Mouse (Mus musculus) midbrain, embryonic 14.5 days (tissue): ENCODE measurements at regions not wholly inside any gene's neighbourhood (a gene's known extent, or its start where the extent isn't known, plus 50 kb on each side); places are given as distances from the start of the nearest gene placed in this dataset.

Source experiments
- ATAC-seq: fragments of 200-750 bp; cut with Nextera tagmentation; 2 replicates; pipeline ENCODE4 v1.8.0; 2017; ENCODE audit warnings: moderate number of reproducible peaks, moderate library complexity; ENCODE audit not compliant: low FRiP score, low TSS enrichment
- DNase-seq: peaks from one replicate; pipeline ENCODE4 v3.0.0-alpha.2; 2015
- H3K27ac ChIP-seq: fragments of 300-500 bp; sonication (generic); replicated peaks from 2 replicates; pipeline ENCODE4 v1.5.1; 2014; ENCODE audit warnings: mild to moderate bottlenecking, low read depth, low read length, moderate library complexity
- H3K27me3 ChIP-seq: fragments of 300-500 bp; sonication (generic); 2 replicates; pipeline ENCODE4 v1.6.1; 2014; ENCODE audit warnings: low read length, control low read depth, mixed read lengths; ENCODE audit not compliant: control insufficient read depth, insufficient read depth
- H3K36me3 ChIP-seq: fragments of 300-500 bp; sonication (generic); 2 replicates; pipeline ENCODE4 v1.6.1; 2014; ENCODE audit warnings: low read length, control low read depth; ENCODE audit not compliant: control insufficient read depth, insufficient read depth
- H3K4me1 ChIP-seq: fragments of 300-500 bp; sonication (generic); 2 replicates; pipeline ENCODE4 v1.6.1; 2014; ENCODE audit warnings: mild to moderate bottlenecking, antibody characterized with exemption, low read length, control low read depth; ENCODE audit not compliant: control insufficient read depth, insufficient read depth
- H3K4me2 ChIP-seq: fragments of 300-500 bp; sonication (generic); 2 replicates; pipeline ENCODE4 v1.6.1; 2014; ENCODE audit warnings: mild to moderate bottlenecking, low read length, moderate library complexity
- H3K4me3 ChIP-seq: fragments of 300-500 bp; sonication (generic); replicated peaks from 2 replicates; pipeline ENCODE4 v1.5.1; 2014; ENCODE audit warnings: low read depth, low read length
- H3K9ac ChIP-seq: fragments of 300-500 bp; sonication (generic); replicated peaks from 2 replicates; pipeline ENCODE4 v1.6.1; 2014; ENCODE audit warnings: mild to moderate bottlenecking, low read length, moderate library complexity
- H3K9me3 ChIP-seq: fragments of 300-500 bp; sonication (generic); 2 replicates; pipeline ENCODE4 v1.6.1; 2016; ENCODE audit warnings: low read length, control low read depth, mixed read lengths; ENCODE audit not compliant: control insufficient read depth
- WGBS: fragments of 180-500 bp; shearing (Covaris S2); extraction: QIAGEN DNeasy Blood & Tissue Kit; methylation state at CpG from one replicate; pipeline ENCODE4 v1.1.7; 2014; 5-methylcytosine and 5-hydroxymethylcytosine counted together

- WGBS = 31% methylated on average over 20 of the region's 20 CpGs
- H3K27me3 ChIP-seq = no peaks in the 10 kb centered on the region
- peaks cover 7% of the 10 kb centered on the region; the same call in 1 of the 2 replicates for H3K4me1 ChIP-seq
- no peaks in the 10 kb centered on the region for H3K36me3 ChIP-seq
- H3K4me2 ChIP-seq = no peak overlapping the region
- ATAC-seq (no peak), DNase-seq (peak; percentile 58)
- no peaks in the 10 kb centered on the region for H3K9me3 ChIP-seq
- no peak overlapping the region for H3K4me3 ChIP-seq
- H3K27ac ChIP-seq = no peak overlapping the region
- 0 out of 2 replicates have a peak overlapping the region, but pooled peaks have one; percentile 3 for H3K9ac ChIP-seq
These were observed 98.4 kb upstream of the Ptpn1 start for GRCm38 (mm10) chr2:167833290-167833953.

GRCm38 (mm10) chr2:167831076-167832039, 100.5 kb upstream of the Ptpn1 start:
- no peak overlapping the region for H3K9ac ChIP-seq
- ATAC-seq (no peak), DNase-seq (no peak)
- no peak overlapping the region for H3K4me2 ChIP-seq
- no peak overlapping the region for H3K27ac ChIP-seq
- H3K4me1 ChIP-seq = peaks cover 7% of the 10 kb centered on the region; the same call in 1 of the 2 replicates
- no peaks in the 10 kb centered on the region for H3K36me3 ChIP-seq
- 85% methylated on average over 26 of the region's 26 CpGs for WGBS
- no peaks in the 10 kb centered on the region for H3K9me3 ChIP-seq
- no peaks in the 10 kb centered on the region for H3K27me3 ChIP-seq
- H3K4me3 ChIP-seq = no peak overlapping the region

GRCm38 (mm10) chr2:167828258-167828657, 103.6 kb upstream of the Ptpn1 start:
- DNase-seq (no peak), ATAC-seq (no peak)
- Histone ChIP-seq H3K4me2 (no peak overlapping the region), H3K9me3 (no peaks in the 10 kb centered on the region), H3K36me3 (no peaks in the 10 kb centered on the region), H3K4me3 (no peak overlapping the region), H3K9ac (no peak overlapping the region), H3K4me1 (peaks cover under 1% of the 10 kb centered on the region; the same call in 1 of the 2 replicates), H3K27ac (no peak overlapping the region), H3K27me3 (no peaks in the 10 kb centered on the region)
- 49% methylated on average over 5 of the region's 5 CpGs for WGBS

GRCm38 (mm10) chr2:167826922-167827703, 104.7 kb upstream of the Ptpn1 start:
- WGBS = 52% methylated on average over 12 of the region's 12 CpGs
- H3K36me3 ChIP-seq = no peaks in the 10 kb centered on the region
- DNase-seq (no peak), ATAC-seq (no peak)
- no peak overlapping the region for H3K4me2 ChIP-seq
- no peaks in the 10 kb centered on the region for H3K4me1 ChIP-seq
- no peaks in the 10 kb centered on the region for H3K27me3 ChIP-seq
- no peak overlapping the region for H3K27ac ChIP-seq
- no peaks in the 10 kb centered on the region for H3K9me3 ChIP-seq
- no peak overlapping the region for H3K9ac ChIP-seq
- H3K4me3 ChIP-seq = no peak overlapping the region

GRCm38 (mm10) chr2:167823513-167823912, 108.3 kb upstream of the Ptpn1 start:
- Histone ChIP-seq H3K27me3 (no peaks in the 10 kb centered on the region), H3K4me1 (no peaks in the 10 kb centered on the region), H3K27ac (no peak overlapping the region), H3K9me3 (no peaks in the 10 kb centered on the region), H3K9ac (no peak overlapping the region), H3K4me3 (no peak overlapping the region), H3K4me2 (no peak overlapping the region), H3K36me3 (no peaks in the 10 kb centered on the region)
- DNase-seq (peak; percentile 21), ATAC-seq (no peak)
- WGBS = 53% methylated on average over 9 of the region's 9 CpGs

GRCm38 (mm10) chr2:167823044-167823443, 108.8 kb upstream of the Ptpn1 start:
- DNase-seq (no peak), ATAC-seq (no peak)
- no peaks in the 10 kb centered on the region for H3K9me3 ChIP-seq
- H3K4me2 ChIP-seq = no peak overlapping the region
- 91% methylated on average over 3 of the region's 3 CpGs for WGBS
- H3K4me1 ChIP-seq = no peaks in the 10 kb centered on the region
- H3K27ac ChIP-seq = no peak overlapping the region
- no peaks in the 10 kb centered on the region for H3K36me3 ChIP-seq
- no peaks in the 10 kb centered on the region for H3K27me3 ChIP-seq
- no peak overlapping the region for H3K4me3 ChIP-seq
- no peak overlapping the region for H3K9ac ChIP-seq

- H3K9ac ChIP-seq = no peak overlapping the region
- no peak overlapping the region for H3K4me3 ChIP-seq
- no peaks in the 10 kb centered on the region for H3K27me3 ChIP-seq
- no peaks in the 10 kb centered on the region for H3K9me3 ChIP-seq
- 82% methylated on average over 6 of the region's 6 CpGs for WGBS
- no peak overlapping the region for H3K27ac ChIP-seq
- no peak overlapping the region for H3K4me2 ChIP-seq
- no peaks in the 10 kb centered on the region for H3K4me1 ChIP-seq
- DNase-seq (no peak), ATAC-seq (no peak)
- H3K36me3 ChIP-seq = no peaks in the 10 kb centered on the region
These were observed 110.7 kb upstream of the Ptpn1 start for GRCm38 (mm10) chr2:167821186-167821585.

- Histone ChIP-seq H3K36me3 (no peaks in the 10 kb centered on the region), H3K27me3 (no peaks in the 10 kb centered on the region), H3K4me3 (no peak overlapping the region), H3K4me1 (no peaks in the 10 kb centered on the region), H3K9me3 (no peaks in the 10 kb centered on the region), H3K9ac (no peak overlapping the region), H3K4me2 (no peak overlapping the region), H3K27ac (no peak overlapping the region)
- ATAC-seq (no peak), DNase-seq (no peak)
- WGBS = 82% methylated on average over 10 of the region's 10 CpGs
These were observed 113.1 kb upstream of the Ptpn1 start for GRCm38 (mm10) chr2:167818799-167819198.
